Mouse (Mus musculus): ENCODE results near the gene Ctf1. TPM values are rescaled to one million over a fixed set of nuclear protein-coding genes. Genes with fewer than 3 reads are reported as not detected.
A peak's percentile ranks its signal among the peaks of the same experiment; 100 is the strongest.
"Not testable (repeated sequence)": the region's sequence is repeated elsewhere in the genome, so short reads cannot be mapped to it uniquely, and the experiment has no call there.

Gene Ctf1
- polyA plus RNA-seq, 1 experiment: not detected

DNA sequence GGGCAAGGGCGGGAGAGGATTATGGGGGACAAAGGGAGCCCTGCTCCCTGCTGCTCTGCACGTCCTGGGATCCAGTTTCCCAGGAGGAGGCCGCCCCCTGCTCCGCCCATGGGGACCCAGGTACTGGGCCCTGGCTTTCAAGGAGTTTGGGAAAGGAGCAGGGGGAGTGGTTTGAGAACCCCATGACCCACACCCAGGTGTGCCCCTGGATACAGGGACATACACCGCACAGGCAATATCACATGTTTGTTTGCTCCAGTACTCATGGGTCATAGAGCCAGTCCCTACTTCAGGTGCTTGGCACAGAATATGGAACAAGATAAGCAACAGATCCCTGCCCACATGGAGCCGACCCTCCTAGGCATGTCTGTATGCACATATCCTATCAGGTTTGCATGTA, 13.4 kb downstream of the Ctf1 start:
- TF ChIP-seq FLI1 (IDR thresholded peaks at IDR 0.05; ENCODE audit: low read length) (no peak), GATA1 (IDR thresholded peaks at IDR 0.05; ENCODE audit: borderline replicate concordance, low read length) (no peak)
- H3K36me3 ChIP-seq (replicated peaks; ENCODE audit: low read length): no peaks in the 10 kb centered on the region
- no peaks in the 10 kb centered on the region for H3K9me3 ChIP-seq
- H3K4me3 ChIP-seq (replicated peaks): no peak overlapping the region
- H3K4me1 ChIP-seq: peaks cover 8% of the 10 kb centered on the region; the same call in 1 of the 2 replicates
- peaks cover 49% of the 10 kb centered on the region for H3K27me3 ChIP-seq (replicated peaks)

DNA sequence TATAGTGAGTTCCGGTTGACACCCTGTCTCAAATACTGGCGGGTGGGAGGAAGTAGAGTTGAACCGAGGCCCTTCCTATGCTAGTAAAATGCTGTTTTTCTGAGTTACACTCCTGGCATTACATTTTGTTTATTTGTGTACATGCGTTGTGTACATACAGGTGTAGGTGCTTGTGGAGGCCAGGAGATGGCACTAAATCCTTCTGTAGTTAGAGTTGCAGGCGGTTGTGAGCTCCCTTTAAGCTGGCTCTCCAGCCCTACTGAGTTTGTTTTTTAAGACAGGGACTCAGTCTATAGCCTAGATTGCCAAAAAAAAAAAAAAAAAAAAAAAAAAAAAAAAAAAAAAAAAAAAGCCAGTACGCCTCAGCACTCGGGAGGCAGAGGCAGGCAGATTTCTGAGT, 15.4 kb downstream of the Ctf1 start:
- Histone ChIP-seq H3K9me3 (peaks cover 6% of the 10 kb centered on the region), H3K36me3 (replicated peaks; ENCODE audit: low read length) (no peaks in the 10 kb centered on the region), H3K4me1 (peaks cover 8% of the 10 kb centered on the region; the same call in 1 of the 2 replicates), H3K4me3 (replicated peaks) (no peak overlapping the region), H3K27me3 (replicated peaks) (peaks cover 48% of the 10 kb centered on the region)
- TF ChIP-seq FLI1 (IDR thresholded peaks at IDR 0.05; ENCODE audit: low read length) (no peak), GATA1 (IDR thresholded peaks at IDR 0.05; ENCODE audit: borderline replicate concordance, low read length) (no peak)

DNA sequence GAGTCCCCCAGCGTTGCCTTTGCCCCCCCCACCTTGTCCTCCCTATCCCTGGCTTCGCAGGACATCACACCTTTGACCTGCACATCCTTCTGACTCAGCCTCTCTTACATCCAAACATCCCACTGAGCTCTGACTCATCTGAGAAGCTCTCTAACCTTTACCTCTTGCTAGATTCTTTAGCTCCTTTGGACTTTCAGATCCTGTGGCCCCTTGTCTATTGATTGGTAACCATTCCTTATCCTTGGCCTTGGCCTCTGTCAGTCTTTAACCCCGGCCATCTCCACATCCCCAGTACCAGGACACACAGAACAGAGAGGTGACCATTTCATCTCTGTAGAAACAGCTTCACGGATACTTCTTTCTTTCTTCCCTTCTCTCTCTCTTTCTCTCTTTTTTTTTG, 17.6 kb downstream of the Ctf1 start:
- Histone ChIP-seq H3K4me3 (replicated peaks) (no peak overlapping the region), H3K36me3 (replicated peaks; ENCODE audit: low read length) (no peaks in the 10 kb centered on the region), H3K9me3 (peaks cover 6% of the 10 kb centered on the region), H3K27me3 (replicated peaks) (peaks cover 38% of the 10 kb centered on the region), H3K4me1 (peaks cover 7% of the 10 kb centered on the region; the same call in 1 of the 2 replicates)
- TF ChIP-seq GATA1 (IDR thresholded peaks at IDR 0.05; ENCODE audit: borderline replicate concordance, low read length) (no peak), FLI1 (IDR thresholded peaks at IDR 0.05; ENCODE audit: low read length) (no peak)

DNA sequence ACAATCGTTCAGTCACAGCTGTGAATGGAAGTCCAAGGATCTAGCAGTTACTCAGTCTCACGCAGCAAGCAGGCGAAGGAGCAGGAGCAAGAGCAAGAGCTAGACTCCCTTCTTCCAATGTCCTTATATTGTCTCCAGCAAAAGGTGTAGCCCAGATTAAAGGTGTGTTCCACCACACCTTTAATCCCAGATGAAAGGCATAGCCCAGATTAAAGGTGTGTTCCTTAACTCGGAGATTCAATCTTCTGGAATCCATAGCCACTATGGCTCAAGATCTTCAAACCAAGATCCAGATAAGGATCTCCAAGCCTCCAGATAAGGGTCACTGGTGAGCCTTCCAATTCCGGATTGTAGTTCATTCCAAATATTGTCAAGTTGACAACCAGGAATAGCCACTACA, 19.5 kb downstream of the Ctf1 start, which contains the start of gene Ctf2:
TSS of gene Ctf2 (minus strand) at position 101 of the 400 bp plus-strand sequence.
- H3K4me1 ChIP-seq; H3K36me3 ChIP-seq (replicated peaks; ENCODE audit: low read length); H3K9me3 ChIP-seq: not testable (repeated sequence)
- peak within 1 kb of the TSS; percentile 16 for H3K4me3 ChIP-seq (replicated peaks)
- peaks cover 21% of the 10 kb centered on the region for H3K27me3 ChIP-seq (replicated peaks)

DNA sequence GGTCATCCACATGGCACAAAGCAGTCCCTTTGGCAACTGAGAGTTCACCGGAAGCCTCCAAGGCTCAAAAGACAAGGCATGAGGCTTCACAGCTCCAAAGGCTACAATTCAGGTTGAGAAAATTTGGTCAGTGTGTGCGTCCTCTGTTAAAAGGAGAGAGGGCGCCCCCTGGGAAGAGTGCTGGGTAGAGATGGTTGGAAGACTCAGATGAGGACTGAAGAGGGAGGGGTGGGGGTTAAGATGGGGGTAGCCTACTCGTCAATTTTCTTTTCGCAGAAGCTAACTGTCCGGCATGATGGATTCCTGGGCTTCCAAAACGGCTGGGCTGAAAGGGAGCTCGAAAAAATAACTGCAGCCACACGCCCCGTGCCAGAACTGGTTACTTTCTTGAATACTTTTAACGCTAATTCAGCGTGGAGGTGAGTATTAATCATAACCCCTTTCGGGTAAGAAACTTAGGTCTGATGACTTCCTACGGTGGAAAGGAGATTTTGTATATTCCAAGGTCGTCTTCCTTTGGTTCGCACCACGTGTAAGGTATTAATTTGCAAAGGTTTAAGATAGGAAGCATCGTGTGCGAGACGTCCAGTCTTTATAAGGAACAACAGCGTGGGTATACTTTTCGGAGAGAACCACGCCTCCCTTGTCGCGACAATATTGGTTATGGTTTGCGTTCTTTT, 32.0 kb downstream of the Ctf1 start, which contains the start of gene Fbxl19:
TSS of gene Fbxl19 (plus strand) at position 178 of the 680 bp plus-strand sequence.
- Histone ChIP-seq H3K4me1 (peaks cover 31% of the 10 kb centered on the region), H3K36me3 (replicated peaks; ENCODE audit: low read length) (peaks cover 23% of the 10 kb centered on the region), H3K9me3 (peaks cover 6% of the 10 kb centered on the region), H3K4me3 (replicated peaks) (peak within 1 kb of the TSS; percentile 99), H3K27me3 (replicated peaks) (peaks cover 7% of the 10 kb centered on the region)
- TF ChIP-seq GATA1 (IDR thresholded peaks at IDR 0.05; ENCODE audit: borderline replicate concordance, low read length) (no peak), FLI1 (IDR thresholded peaks at IDR 0.05; ENCODE audit: low read length) (no peak)

DNA sequence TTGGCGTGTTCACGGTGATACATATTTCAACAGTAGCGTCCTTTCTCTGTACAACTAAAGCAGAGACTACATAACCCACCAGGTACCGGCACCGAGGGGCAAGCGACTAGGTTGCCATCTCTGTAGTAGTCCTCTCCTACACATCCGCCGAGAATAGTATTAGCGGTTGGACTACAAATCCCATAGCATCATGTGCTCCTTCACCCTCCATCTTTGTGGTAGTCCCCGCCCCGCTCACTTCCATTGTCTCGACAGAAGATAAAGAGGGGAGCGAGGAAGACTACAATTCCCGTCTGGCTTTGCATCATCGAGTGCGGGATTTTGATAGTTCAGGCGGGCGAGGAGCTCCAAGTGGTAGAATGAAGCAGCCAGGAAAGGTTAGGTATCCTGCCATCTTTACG, 32.7 kb downstream of the Ctf1 start:
- H3K4me1 ChIP-seq: peaks cover 31% of the 10 kb centered on the region
- TF ChIP-seq FLI1 (IDR thresholded peaks at IDR 0.05; ENCODE audit: low read length) (no peak), GATA1 (IDR thresholded peaks at IDR 0.05; ENCODE audit: borderline replicate concordance, low read length) (no peak)
- peaks cover 31% of the 10 kb centered on the region for H3K36me3 ChIP-seq (replicated peaks; ENCODE audit: low read length)
- peak overlapping the region; percentile 99 for H3K4me3 ChIP-seq (replicated peaks)
- H3K9me3 ChIP-seq: peaks cover 6% of the 10 kb centered on the region
- peaks cover 5% of the 10 kb centered on the region for H3K27me3 ChIP-seq (replicated peaks)

DNA sequence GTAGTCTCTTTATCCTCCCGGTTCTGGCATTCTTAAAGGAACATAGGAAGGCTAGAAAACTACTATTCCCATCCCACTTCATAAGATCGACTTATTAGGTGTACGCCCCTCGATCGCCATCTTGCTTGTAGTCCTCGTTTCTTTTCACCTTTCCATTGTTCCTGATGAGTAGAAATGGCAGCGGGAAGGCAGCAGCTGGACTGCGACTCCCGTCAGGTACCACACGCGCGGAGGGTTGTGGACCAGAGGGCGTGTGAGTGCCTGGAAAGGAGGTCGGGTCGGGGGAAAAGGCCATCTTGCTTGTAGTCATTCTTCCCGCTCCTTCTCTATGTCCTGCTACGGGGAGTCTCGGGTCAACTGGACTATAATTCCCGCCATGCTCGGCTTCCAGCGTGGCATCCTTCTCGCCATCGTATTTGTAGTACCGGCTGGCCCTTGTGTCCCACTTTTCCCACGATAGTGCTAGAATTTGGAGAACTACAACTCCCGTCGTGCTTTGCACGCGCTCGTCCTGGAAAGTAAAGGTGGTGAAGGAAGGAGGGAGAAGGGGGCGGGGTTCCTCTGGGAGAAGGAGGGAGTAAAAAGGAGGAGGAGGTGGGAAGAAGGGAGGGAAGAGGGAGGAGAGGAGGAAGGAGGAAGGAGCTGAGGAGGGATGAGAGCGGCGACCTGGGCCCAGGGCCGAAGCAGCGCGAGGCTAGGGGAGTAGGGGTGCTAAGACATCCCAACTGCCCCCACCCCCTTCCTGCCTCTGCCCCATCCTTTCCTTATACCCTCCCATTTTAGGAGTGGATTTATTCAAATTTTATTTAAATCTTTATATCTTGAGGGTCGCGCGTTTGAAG, 33.3 kb downstream of the Ctf1 start:
- peaks cover 37% of the 10 kb centered on the region for H3K36me3 ChIP-seq (replicated peaks; ENCODE audit: low read length)
- H3K9me3 ChIP-seq: peaks cover 2% of the 10 kb centered on the region
- no peak for TF ChIP-seq GATA1 (IDR thresholded peaks at IDR 0.05; ENCODE audit: borderline replicate concordance, low read length)
- TF ChIP-seq FLI1 (IDR thresholded peaks at IDR 0.05; ENCODE audit: low read length): no peak
- peaks cover 31% of the 10 kb centered on the region for H3K4me1 ChIP-seq
- peak overlapping the region; percentile 99 for H3K4me3 ChIP-seq (replicated peaks)
- H3K27me3 ChIP-seq (replicated peaks): peaks cover 3% of the 10 kb centered on the region

DNA sequence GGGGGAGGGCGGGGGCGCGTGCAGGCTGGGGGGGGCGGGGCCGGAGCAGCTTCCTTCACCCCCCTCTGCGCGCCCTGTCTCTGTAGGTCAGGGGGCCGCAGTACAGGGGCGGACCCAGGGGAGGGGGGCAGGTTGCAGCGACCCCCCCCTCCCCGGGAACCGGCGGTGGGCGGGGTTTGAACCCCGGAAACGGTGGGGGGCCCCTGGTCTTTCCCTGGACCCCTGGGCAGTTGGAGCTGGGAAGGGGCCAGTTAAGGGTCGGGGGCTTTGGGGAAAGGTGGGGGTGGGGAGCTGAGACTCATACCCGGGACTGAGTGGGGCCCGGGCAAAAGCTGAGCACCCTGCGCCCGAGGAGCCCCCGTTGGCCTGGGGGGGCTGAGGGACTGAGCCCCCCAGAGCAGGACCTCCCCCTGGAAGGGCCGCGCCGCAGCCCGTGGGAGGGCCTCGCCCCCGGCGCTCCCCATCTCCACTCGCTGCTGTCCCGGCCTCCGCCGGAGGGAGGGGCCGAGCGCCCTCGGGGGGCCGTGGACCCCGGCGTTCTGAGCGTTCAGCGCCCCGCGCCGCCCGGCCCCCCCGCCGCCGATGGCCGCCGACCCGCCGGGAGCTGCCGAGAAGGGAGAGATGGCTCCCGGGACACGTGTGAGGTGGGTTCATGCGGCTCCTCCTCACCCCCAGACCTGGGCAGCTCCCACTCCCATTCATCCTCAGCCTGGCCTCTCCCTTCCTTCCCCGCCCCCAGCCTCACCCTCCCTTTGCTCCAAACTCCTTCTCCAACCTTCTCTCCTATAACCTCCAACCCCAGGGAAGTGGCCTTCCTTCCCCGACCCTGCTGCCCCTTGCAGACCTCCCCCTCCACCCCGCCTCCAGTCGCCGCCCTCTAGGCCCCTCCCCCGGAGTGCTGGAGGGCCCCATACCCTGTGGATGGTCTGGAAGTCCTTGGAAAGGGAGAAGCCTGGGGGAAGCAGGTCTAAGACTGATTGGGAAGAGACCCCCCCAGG, 34.3 kb downstream of the Ctf1 start:
- H3K4me3 ChIP-seq (replicated peaks): peak overlapping the region; percentile 99
- no peaks in the 10 kb centered on the region for H3K9me3 ChIP-seq
- TF ChIP-seq FLI1 (IDR thresholded peaks at IDR 0.05; ENCODE audit: low read length): no peak
- TF ChIP-seq GATA1 (IDR thresholded peaks at IDR 0.05; ENCODE audit: borderline replicate concordance, low read length): no peak
- H3K36me3 ChIP-seq (replicated peaks; ENCODE audit: low read length): peaks cover 46% of the 10 kb centered on the region
- no peaks in the 10 kb centered on the region for H3K27me3 ChIP-seq (replicated peaks)
- peaks cover 31% of the 10 kb centered on the region for H3K4me1 ChIP-seq

DNA sequence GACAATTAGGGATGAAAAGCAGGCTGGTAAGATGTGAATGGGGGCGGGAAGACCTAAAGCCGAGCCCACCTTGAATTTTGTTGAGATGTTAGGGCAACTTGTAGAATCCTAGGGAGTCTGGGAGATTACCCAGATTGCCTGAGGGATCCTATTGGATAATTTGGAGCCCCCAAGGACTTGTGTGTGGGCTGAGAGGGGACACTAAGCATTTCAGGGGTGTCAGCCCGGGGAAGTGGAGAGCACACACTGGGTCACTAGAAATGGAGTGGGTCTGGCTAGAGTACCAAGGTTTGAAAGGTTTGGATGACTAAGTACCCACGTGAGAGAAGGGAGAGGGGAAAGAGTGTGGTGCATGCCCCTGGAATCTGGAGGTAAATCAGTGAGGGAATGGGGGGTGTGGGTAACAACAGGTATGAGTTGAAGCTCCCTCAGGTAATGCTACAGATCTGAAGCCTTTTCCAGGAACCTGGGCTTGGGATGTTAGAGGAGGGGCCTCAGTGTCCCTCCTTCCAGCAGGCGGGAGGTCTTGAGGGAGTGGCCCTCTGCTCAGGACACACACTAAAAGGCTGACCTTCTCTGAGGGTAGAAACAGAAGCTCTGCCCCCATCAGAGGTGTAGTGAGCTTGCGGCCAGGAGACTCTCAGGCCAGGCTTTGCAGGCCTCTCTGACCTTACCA, 35.2 kb downstream of the Ctf1 start:
- no peaks in the 10 kb centered on the region for H3K9me3 ChIP-seq
- TF ChIP-seq GATA1 (IDR thresholded peaks at IDR 0.05; ENCODE audit: borderline replicate concordance, low read length): no peak
- TF ChIP-seq FLI1 (IDR thresholded peaks at IDR 0.05; ENCODE audit: low read length): no peak
- H3K4me1 ChIP-seq: peaks cover 31% of the 10 kb centered on the region
- no peak overlapping the region for H3K4me3 ChIP-seq (replicated peaks)
- no peaks in the 10 kb centered on the region for H3K27me3 ChIP-seq (replicated peaks)
- H3K36me3 ChIP-seq (replicated peaks; ENCODE audit: low read length): peaks cover 55% of the 10 kb centered on the region

Measured in megakaryocyte, embryonic 14.5 days (primary cell).